Mouse (Mus musculus) megakaryocyte, embryonic 14.5 days (primary cell): ENCODE data around the gene Srebf2. TPM values are rescaled to one million over a fixed set of nuclear protein-coding genes. Genes with fewer than 3 reads are reported as not detected.
A peak's percentile ranks its signal among the peaks of the same experiment; 100 is the strongest.

Experiments
- H3K27me3 ChIP-seq: replicated peaks from 2 replicates; pipeline ENCODE3; 2012; ENCODE audit warnings: inconsistent platforms
- H3K36me3 ChIP-seq: replicated peaks from 2 replicates; pipeline ENCODE3; 2012; ENCODE audit warnings: low read length, inconsistent platforms, mixed read lengths
- H3K4me1 ChIP-seq: 2 replicates; pipeline ENCODE4 v1.6.1; 2012; ENCODE audit warnings: inconsistent platforms
- H3K4me3 ChIP-seq: replicated peaks from 2 replicates; pipeline ENCODE3; 2012; ENCODE audit warnings: moderate library complexity, mild to moderate bottlenecking, inconsistent platforms
- H3K9me3 ChIP-seq: 2 replicates; pipeline ENCODE4 v1.6.1; 2012; ENCODE audit warnings: inconsistent platforms
- FLI1 ChIP-seq: IDR thresholded peaks from 2 replicates; pipeline ENCODE4 v1.6.1; 2012; ENCODE audit warnings: low read length, inconsistent platforms, mixed read lengths
- GATA1 ChIP-seq: IDR thresholded peaks from 3 replicates; pipeline ENCODE4 v1.6.1; 2012; ENCODE audit warnings: mixed read lengths, low read length, inconsistent platforms, borderline replicate concordance
- polyA plus RNA-seq: library from polyadenylated mRNA; stranded (reverse); fragments of >175 nt; gene quantifications from 2 replicates; pipeline ENCODE4 v1.2.3, GENCODE M21; 2012; ENCODE audit warnings: low replicate concordance; ENCODE audit not compliant: insufficient read depth

Srebf2 gene
- polyA plus RNA-seq, 1 experiment, result 351 TPM

GRCm38 (mm10) chr15:82165332-82166239 lies 18.6 kb downstream of the Srebf2 start:
- peaks cover 93% of the 10 kb centered on the region for H3K4me1 ChIP-seq
- H3K27me3 ChIP-seq, result no peaks in the 10 kb centered on the region
- no peaks in the 10 kb centered on the region for H3K9me3 ChIP-seq
- no peak for TF ChIP-seq GATA1
- no peak for TF ChIP-seq FLI1
- H3K4me3 ChIP-seq, result no peak overlapping the region
- H3K36me3 ChIP-seq, result peaks cover 61% of the 10 kb centered on the region

- H3K4me3 ChIP-seq, result peak overlapping the region; percentile 69
- H3K36me3 ChIP-seq, result peaks cover 64% of the 10 kb centered on the region
- TF ChIP-seq FLI1 (no peak), GATA1 (no peak)
- no peaks in the 10 kb centered on the region for H3K27me3 ChIP-seq
- peaks cover 89% of the 10 kb centered on the region for H3K4me1 ChIP-seq
- H3K9me3 ChIP-seq, result no peaks in the 10 kb centered on the region
These were observed 19.5 kb downstream of the Srebf2 start for GRCm38 (mm10) chr15:82166240-82167100.

GRCm38 (mm10) chr15:82167201-82168168 lies 20.5 kb downstream of the Srebf2 start:
- H3K36me3 ChIP-seq, result peaks cover 72% of the 10 kb centered on the region
- peak overlapping the region; percentile 64 for H3K4me3 ChIP-seq
- peaks cover 78% of the 10 kb centered on the region for H3K4me1 ChIP-seq
- TF ChIP-seq FLI1, result no peak
- no peak for TF ChIP-seq GATA1
- no peaks in the 10 kb centered on the region for H3K27me3 ChIP-seq
- no peaks in the 10 kb centered on the region for H3K9me3 ChIP-seq

GRCm38 (mm10) chr15:82169671-82170070 lies 22.7 kb downstream of the Srebf2 start:
- H3K4me1 ChIP-seq, result peaks cover 57% of the 10 kb centered on the region
- H3K9me3 ChIP-seq, result no peaks in the 10 kb centered on the region
- TF ChIP-seq GATA1 (no peak), FLI1 (no peak)
- H3K4me3 ChIP-seq, result no peak overlapping the region
- peaks cover 82% of the 10 kb centered on the region for H3K36me3 ChIP-seq
- no peaks in the 10 kb centered on the region for H3K27me3 ChIP-seq

- peaks cover 92% of the 10 kb centered on the region for H3K36me3 ChIP-seq
- no peak overlapping the region for H3K4me3 ChIP-seq
- TF ChIP-seq FLI1 (no peak), GATA1 (no peak)
- H3K4me1 ChIP-seq, result peaks cover 46% of the 10 kb centered on the region
- H3K27me3 ChIP-seq, result no peaks in the 10 kb centered on the region
- H3K9me3 ChIP-seq, result no peaks in the 10 kb centered on the region
These were observed 23.7 kb downstream of the Srebf2 start for GRCm38 (mm10) chr15:82170437-82171377.

GRCm38 (mm10) chr15:82172648-82173047 lies 25.7 kb downstream of the Srebf2 start:
- H3K9me3 ChIP-seq, result no peaks in the 10 kb centered on the region
- no peak for TF ChIP-seq FLI1
- TF ChIP-seq GATA1, result no peak
- H3K4me3 ChIP-seq, result no peak overlapping the region
- peaks cover 99% of the 10 kb centered on the region for H3K36me3 ChIP-seq
- no peaks in the 10 kb centered on the region for H3K27me3 ChIP-seq
- peaks cover 27% of the 10 kb centered on the region for H3K4me1 ChIP-seq

GRCm38 (mm10) chr15:82175091-82175490 lies 28.1 kb downstream of the Srebf2 start:
- Histone ChIP-seq H3K4me1 (peaks cover 13% of the 10 kb centered on the region), H3K9me3 (peaks cover 11% of the 10 kb centered on the region), H3K36me3 (peaks cover 99% of the 10 kb centered on the region), H3K27me3 (no peaks in the 10 kb centered on the region), H3K4me3 (no peak overlapping the region)
- no peak for TF ChIP-seq GATA1
- TF ChIP-seq FLI1, result no peak

GRCm38 (mm10) chr15:82177743-82178290 lies 30.8 kb downstream of the Srebf2 start:
- H3K36me3 ChIP-seq, result peaks cover 99% of the 10 kb centered on the region
- H3K4me3 ChIP-seq, result no peak overlapping the region
- H3K9me3 ChIP-seq, result peaks cover 22% of the 10 kb centered on the region
- TF ChIP-seq GATA1 (no peak), FLI1 (no peak)
- H3K27me3 ChIP-seq, result no peaks in the 10 kb centered on the region
- peaks cover 23% of the 10 kb centered on the region for H3K4me1 ChIP-seq
